Mouse (Mus musculus): ENCODE data around the gene Pax4.
A peak's percentile ranks its signal among the peaks of the same experiment; 100 is the strongest.

The Pax4 gene

DNA sequence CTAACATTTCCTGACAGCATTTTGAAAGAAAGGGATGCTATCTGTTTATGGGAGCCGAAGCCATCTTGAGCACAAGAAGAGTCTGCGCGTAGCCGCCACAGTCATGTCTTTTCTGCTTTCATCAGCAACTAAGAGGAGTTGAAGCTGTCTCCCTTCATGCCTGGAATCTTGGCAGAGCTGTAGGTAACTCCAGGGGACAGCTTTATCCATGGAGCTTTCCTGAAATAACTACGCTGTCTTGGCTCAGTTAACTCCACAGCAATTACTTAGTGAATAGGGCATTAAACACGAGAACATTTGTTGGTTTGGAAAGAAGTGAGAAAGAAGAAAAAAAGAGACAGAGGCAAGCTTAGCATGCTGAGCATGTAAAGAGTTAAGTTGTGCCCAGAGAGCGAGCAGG lies 1.2 kb downstream of the Pax4 start:
- DNase-seq (ENCODE audit: low read depth, low spot score): no peak

GRCm38 (mm10) chr6:28431538-28431855 lies 17.7 kb downstream of the Pax4 start:
- DNase-seq (ENCODE audit: low read depth, low spot score): no peak

- DNase-seq (ENCODE audit: low read depth, low spot score): no peak
Measured at GRCm38 (mm10) chr6:28430795-28431537, 18.2 kb downstream of the Pax4 start.

- DNase-seq (ENCODE audit: low read depth, low spot score): no peak
Measured at GRCm38 (mm10) chr6:28429870-28430269, 19.3 kb downstream of the Pax4 start.

GRCm38 (mm10) chr6:28428290-28428689 lies 20.9 kb downstream of the Pax4 start, which contains the start of gene Gcc1:
Gcc1 (minus strand) TSS chr6:28428390.
- no peak for DNase-seq (ENCODE audit: low read depth, low spot score)

- no peak for DNase-seq (ENCODE audit: low read depth, low spot score)
Measured at GRCm38 (mm10) chr6:28427096-28427839, 21.9 kb downstream of the Pax4 start, which contains the start of gene Fscn3. Fscn3 (plus strand) TSS chr6:28427789.

GRCm38 (mm10) chr6:28425019-28425418 lies 24.1 kb downstream of the Pax4 start:
- DNase-seq (ENCODE audit: low read depth, low spot score): no peak

DNA sequence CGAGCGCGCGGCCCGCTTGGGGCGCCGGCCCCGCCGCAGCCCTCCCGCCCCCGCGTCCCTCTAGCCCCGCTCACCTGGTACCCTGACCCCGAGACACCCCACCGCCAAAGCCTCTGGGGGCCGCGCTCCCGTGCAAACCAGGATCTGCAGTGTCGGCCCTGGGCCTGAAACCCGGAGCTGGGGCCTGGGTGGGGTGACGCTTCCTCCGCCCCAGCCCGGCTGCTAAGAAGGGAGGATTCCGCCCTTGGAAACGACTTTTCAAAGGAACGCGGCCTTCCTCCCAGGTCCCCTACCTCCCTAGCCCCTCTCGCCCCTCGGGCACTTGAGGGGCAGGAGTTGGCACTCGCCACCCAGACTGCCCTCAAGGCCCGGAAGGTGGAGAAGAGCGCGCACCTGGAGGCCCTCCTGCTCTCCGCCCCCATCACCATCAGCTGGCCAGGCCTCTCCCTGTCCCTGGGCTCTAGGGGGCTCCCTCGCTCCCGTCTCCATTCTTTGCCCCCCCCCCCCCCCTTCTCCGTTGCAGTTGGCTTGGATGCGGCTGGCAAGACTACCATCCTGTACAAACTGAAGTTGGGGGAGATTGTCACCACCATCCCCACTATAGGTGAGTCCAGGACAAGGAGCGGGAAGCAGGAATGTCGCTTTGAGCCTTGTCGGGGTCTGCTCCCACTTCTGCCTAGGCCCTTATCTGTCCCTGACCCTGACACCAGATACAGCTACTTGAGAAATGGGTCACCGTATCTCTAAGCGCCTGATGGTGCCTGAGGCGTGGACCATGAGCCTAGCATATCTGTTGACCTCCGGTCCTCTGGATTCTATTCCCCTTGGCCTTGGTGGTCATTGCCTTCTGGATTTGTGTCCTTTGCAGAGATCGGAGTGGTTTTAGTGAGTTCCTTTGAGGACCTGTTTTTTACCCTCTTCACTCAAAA lies 25.1 kb downstream of the Pax4 start:
- no peak for DNase-seq (ENCODE audit: low read depth, low spot score)

DNA sequence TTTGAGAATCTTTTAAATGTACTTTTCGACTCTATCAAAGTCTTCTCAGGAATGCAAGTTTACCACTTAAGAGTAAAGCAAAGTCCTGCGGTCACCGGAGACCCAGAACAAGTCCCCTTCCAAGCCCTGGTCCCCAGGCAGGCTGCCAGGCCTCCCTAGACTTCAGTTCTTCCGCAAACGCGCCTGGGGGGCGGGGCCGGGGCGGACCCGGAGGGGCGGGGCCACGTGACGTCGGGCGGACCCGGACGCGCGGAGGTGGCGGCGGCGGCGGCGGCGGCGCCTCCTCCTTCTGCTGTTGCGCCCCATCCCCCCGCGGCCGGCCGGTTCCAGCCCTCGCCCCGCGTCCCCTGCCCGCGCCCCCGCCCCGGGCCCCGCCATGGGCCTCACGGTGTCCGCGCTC lies 25.8 kb downstream of the Pax4 start, which contains the start of gene Arf5:
Gene Arf5, plus strand, starts transcription at position 248 of the 400 bp plus-strand sequence.
- DNase-seq (ENCODE audit: low read depth, low spot score): peak; percentile 71

- no peak for DNase-seq (ENCODE audit: low read depth, low spot score)
Measured at GRCm38 (mm10) chr6:28422651-28423290, 26.4 kb downstream of the Pax4 start.

DNA sequence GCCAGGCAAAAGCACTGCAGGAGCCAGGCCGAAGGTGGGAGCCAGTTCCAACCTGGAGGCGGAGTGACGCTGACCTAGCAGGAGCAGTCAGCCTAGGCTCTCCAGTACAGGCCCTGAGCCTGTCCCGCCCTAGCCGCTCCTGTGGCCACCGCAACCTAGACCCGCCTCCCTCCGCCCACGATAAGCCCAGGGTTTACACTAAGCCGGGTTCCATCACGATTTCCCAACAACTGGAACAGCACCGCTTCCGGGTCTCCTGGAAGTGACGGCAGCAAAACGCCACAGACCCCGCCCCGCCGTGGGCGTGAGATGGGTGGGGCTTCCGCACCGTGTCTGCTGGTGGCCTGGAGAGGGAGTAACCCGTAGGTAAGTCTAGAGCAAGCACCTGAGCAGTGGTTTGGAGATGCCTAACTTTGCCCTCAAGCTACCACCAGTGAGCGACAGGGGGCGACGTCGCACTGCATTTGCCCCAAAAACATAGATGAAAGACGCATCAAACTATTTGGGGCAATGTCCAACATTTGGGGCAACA lies 27.6 kb downstream of the Pax4 start:
- peak; percentile 89 for DNase-seq (ENCODE audit: low read depth, low spot score)

DNA sequence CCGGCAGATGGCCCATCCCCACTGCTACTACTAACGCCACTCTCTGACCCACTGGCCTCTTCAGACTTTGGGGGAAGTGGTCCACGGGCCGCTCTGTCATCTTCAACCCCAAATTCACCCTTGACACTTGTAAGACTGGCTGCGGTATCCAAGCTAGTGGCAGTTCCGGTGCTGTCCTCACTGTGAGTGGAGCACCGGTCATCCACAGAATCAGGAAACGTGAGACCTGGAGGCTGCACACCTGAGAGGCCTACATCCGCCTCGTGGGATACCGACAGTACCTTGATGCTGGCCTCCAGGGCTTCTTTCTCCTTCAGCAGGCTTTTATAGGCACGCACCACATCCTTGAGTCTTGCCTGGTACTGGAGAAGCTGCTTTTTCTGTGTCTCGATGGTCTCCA lies 28.3 kb downstream of the Pax4 start:
- no peak for DNase-seq (ENCODE audit: low read depth, low spot score)

- no peak for DNase-seq (ENCODE audit: low read depth, low spot score)
Measured at GRCm38 (mm10) chr6:28420361-28420760, 28.8 kb downstream of the Pax4 start.

GRCm38 (mm10) chr6:28419673-28420072 lies 29.5 kb downstream of the Pax4 start:
- DNase-seq (ENCODE audit: low read depth, low spot score): no peak

- DNase-seq (ENCODE audit: low read depth, low spot score): no peak
Measured at GRCm38 (mm10) chr6:28418449-28418848, 30.7 kb downstream of the Pax4 start.

DNA sequence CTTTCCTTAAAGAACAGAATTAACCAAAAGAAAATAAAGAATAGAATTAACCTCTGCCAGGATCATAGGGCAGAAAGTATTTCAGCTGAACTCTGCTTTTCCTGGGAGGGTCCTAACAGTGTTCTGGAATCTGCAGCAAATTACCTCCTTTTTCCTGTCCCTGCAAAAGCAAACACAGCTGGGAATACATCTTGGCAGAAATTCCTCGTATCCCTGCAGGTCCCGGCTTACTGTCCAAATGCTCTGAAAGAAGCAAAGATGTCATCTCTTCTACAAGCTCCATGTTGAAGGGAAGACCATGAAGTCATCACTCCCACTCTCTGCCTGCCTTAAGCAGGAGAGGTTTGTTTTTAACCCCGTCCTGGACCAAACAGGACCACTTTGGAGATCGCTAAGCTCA lies 32.2 kb downstream of the Pax4 start:
- DNase-seq (ENCODE audit: low read depth, low spot score): no peak

DNA sequence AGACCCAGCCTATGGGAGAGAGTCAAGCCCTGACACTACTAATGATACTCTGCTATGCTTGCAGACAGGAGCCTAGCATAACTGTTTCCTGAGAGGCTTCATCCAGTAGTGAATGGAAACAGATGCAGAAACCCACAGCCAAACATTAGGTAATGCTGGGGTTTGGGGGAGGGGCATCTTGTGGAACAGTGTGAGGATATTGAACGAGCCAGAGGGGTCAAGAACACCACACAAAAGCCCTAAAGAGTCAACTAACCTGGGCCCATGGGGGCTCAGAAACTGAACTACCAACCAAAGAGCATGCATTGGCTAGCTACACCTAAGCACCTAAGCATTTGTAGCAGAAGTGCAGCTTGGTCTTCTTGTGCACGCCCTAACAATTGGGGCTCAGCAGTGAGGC lies 37.9 kb downstream of the Pax4 start:
- no peak for DNase-seq (ENCODE audit: low read depth, low spot score)

- DNase-seq (ENCODE audit: low read depth, low spot score): no peak
Measured at GRCm38 (mm10) chr6:28410053-28410452, 39.1 kb downstream of the Pax4 start.

GRCm38 (mm10) chr6:28399791-28400190 lies 49.4 kb downstream of the Pax4 start:
- no peak for DNase-seq (ENCODE audit: low read depth, low spot score)

DNA sequence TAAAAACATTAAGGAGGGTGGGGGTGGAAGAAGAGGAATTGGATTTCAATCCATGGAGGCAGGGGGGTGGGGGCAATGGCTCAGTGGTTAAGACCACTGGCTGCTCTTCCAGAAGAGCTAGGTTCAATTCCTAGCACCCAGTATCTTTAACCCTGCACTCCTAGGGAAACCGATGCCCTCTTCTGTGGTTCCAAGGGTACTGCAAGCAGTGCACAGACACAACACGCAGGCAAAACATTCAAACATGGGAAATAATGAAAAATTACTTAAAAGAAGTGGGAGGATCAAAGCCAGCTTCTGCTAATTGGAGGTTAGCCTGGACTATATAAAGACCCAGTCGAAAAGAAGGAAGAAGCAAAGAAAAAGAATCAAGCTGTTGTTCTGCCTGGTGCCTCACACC lies 50.4 kb downstream of the Pax4 start:
- no peak for DNase-seq (ENCODE audit: low read depth, low spot score)

- no peak for DNase-seq (ENCODE audit: low read depth, low spot score)
Measured at GRCm38 (mm10) chr6:28397681-28398203, 51.4 kb downstream of the Pax4 start, which contains the start of gene Zfp800. Zfp800 (minus strand) TSS chr6:28398005.
